Mouse (Mus musculus) heart, embryonic 11.5 days (tissue): ENCODE measurements around the gene Chml. TPM values are rescaled to one million over a fixed set of nuclear protein-coding genes. Genes with fewer than 3 reads are reported as not detected.

ENCODE experiments used
- ATAC-seq: fragments of 200-750 bp; cut with Nextera tagmentation; replicated peaks from 2 replicates; pipeline ENCODE4 v1.8.0; 2017; ENCODE audit warnings: moderate library complexity; ENCODE audit not compliant: insufficient number of reproducible peaks, low FRiP score, low TSS enrichment
- H3K27ac ChIP-seq: fragments of 300-500 bp; sonication (generic); 2 replicates; pipeline ENCODE4 v1.5.1; 2014; ENCODE audit warnings: mild to moderate bottlenecking, low read depth, low read length
- H3K27me3 ChIP-seq: fragments of 300-500 bp; sonication (generic); 2 replicates; pipeline ENCODE4 v1.6.1; 2014; ENCODE audit warnings: mild to moderate bottlenecking, low read length, mixed read lengths; ENCODE audit not compliant: control insufficient read depth, insufficient read depth
- H3K36me3 ChIP-seq: fragments of 300-500 bp; sonication (generic); 2 replicates; pipeline ENCODE4 v1.6.1; 2014; ENCODE audit warnings: mild to moderate bottlenecking, low read length, moderate library complexity, mixed read lengths; ENCODE audit not compliant: control insufficient read depth, insufficient read depth
- H3K4me1 ChIP-seq: fragments of 300-500 bp; sonication (generic); 2 replicates; pipeline ENCODE4 v1.6.1; 2014; ENCODE audit warnings: low read length; ENCODE audit not compliant: control insufficient read depth, insufficient read depth
- H3K4me2 ChIP-seq: fragments of 300-500 bp; sonication (generic); 2 replicates; pipeline ENCODE4 v1.6.1; 2014; ENCODE audit warnings: mild to moderate bottlenecking, moderate library complexity
- H3K4me3 ChIP-seq: fragments of 300-500 bp; sonication (generic); 2 replicates; pipeline ENCODE4 v1.5.1; 2014; ENCODE audit warnings: low read depth, low read length
- H3K9ac ChIP-seq: fragments of 300-500 bp; sonication (generic); 2 replicates; pipeline ENCODE4 v1.6.1; 2014; ENCODE audit warnings: mild to moderate bottlenecking, low read depth, low read length, moderate library complexity
- H3K9me3 ChIP-seq: fragments of 300-500 bp; sonication (generic); replicated peaks from 2 replicates; pipeline ENCODE4 v1.6.1; 2016; ENCODE audit warnings: low read length; ENCODE audit not compliant: control insufficient read depth
- WGBS: fragments of 180-500 bp; shearing (Covaris S2); extraction: QIAGEN DNeasy Blood & Tissue Kit; methylation state at CpG from one replicate; pipeline ENCODE4 v1.1.7; 2014; ENCODE audit not compliant: insufficient replicate concordance; 5-methylcytosine and 5-hydroxymethylcytosine counted together
- polyA plus RNA-seq: library from polyadenylated mRNA; unstranded; fragments of >200 nt; fragmentation: Nextera tagmentation; extraction: Ambion mirVana; gene quantifications from 2 replicates; pipeline ENCODE4 v1.2.1, GENCODE M21; 2014

Chml gene
- polyA plus RNA-seq, 1 experiment from 2014 or later, result 6.8 TPM

DNA sequence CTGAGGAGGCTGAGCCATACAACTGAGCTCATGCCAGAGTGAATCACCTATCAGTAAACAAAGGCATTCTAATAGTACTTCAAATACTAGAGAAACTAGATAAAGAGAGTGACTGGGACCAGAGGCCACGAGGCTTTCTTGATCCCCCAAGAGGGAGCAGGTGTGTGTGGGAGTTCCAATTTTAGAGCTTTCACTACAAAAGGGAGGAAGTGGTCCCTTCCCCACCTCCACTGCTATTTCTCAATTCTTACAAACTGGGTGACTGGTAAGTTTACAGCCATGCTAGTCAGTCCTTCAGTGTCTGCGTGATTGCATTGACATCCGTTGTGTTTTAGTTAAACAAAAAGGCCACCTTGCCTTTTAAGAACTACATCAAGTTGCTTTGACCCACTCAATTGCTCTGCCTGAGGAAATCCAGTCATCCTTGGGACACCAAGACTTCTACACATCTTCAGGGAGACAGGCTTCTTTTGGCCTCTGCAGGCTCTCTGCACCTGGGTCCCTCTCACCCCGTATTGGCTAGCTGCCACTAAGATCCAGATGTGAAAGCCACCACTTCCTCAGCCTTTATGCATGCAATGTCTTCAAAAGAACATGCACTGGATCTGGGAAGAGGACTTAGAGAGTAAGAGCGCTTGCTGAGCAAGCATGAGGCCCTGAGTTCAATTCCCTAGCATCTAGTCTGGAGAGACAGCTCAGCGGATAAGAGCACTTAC, 52.1 kb downstream of the Chml start:
- Histone ChIP-seq H3K27ac (no peak overlapping the region), H3K9ac (no peak overlapping the region), H3K9me3 (no peaks in the 10 kb centered on the region), H3K4me2 (no peak overlapping the region), H3K36me3 (no peaks in the 10 kb centered on the region), H3K4me3 (no peak overlapping the region), H3K27me3 (peaks cover 3% of the 10 kb centered on the region; the same call in 1 of the 2 replicates), H3K4me1 (no peaks in the 10 kb centered on the region)
- ATAC-seq, result no peak
- WGBS, result 72% methylated on average over 6 of the region's 6 CpGs

DNA sequence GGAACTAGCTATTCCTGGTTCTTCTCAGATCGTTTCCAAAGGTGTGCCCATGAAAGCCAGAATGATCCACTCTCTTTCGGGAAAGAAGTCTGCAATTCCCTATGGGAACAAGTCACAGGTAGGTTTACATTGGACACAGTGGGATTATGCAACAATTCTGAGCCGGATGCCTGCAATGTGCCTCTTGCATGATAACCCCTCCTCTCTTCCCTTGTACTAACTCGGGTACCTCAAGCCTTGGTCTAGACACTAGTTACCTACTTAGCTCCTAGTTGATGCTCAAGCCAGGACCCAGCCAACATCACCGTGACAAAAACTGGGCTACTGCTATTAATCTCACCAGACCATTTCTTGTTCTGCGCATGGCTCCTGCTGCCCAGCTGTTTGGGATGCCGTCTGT, 53.6 kb downstream of the Chml start:
- Histone ChIP-seq H3K9ac (no peak overlapping the region), H3K36me3 (no peaks in the 10 kb centered on the region), H3K9me3 (no peaks in the 10 kb centered on the region), H3K4me1 (no peaks in the 10 kb centered on the region), H3K4me3 (no peak overlapping the region), H3K4me2 (no peak overlapping the region), H3K27me3 (peaks cover 3% of the 10 kb centered on the region; the same call in 1 of the 2 replicates), H3K27ac (no peak overlapping the region)
- ATAC-seq, result no peak
- 82% methylated on average over 7 of the region's 7 CpGs for WGBS

DNA sequence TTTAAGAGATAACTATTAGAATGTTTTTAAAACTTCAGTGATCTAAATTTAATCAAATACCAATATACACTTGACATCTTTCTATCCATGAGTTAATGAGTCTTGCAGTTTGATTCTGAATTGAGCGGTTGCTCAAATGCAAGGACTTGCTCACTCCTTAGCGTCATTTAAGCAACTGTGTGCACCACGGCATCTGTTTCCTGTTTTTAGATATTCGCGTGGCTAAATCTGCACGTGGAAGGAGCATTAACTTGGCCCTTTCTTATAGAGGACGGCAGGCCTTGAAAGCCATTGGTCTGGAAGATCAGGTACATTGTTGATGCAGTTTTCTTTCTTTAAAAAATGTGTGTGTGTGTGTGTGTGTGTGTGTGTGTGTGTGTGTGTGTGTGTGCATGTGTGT, 55.0 kb downstream of the Chml start:
- H3K9ac ChIP-seq, result no peak overlapping the region
- no peak overlapping the region for H3K4me2 ChIP-seq
- H3K4me3 ChIP-seq, result no peak overlapping the region
- H3K27ac ChIP-seq, result no peak overlapping the region
- H3K27me3 ChIP-seq, result peaks cover 3% of the 10 kb centered on the region; the same call in 1 of the 2 replicates
- H3K4me1 ChIP-seq, result no peaks in the 10 kb centered on the region
- no peaks in the 10 kb centered on the region for H3K9me3 ChIP-seq
- WGBS, result 76% methylated on average over 7 of the region's 7 CpGs
- ATAC-seq, result no peak
- no peaks in the 10 kb centered on the region for H3K36me3 ChIP-seq

DNA sequence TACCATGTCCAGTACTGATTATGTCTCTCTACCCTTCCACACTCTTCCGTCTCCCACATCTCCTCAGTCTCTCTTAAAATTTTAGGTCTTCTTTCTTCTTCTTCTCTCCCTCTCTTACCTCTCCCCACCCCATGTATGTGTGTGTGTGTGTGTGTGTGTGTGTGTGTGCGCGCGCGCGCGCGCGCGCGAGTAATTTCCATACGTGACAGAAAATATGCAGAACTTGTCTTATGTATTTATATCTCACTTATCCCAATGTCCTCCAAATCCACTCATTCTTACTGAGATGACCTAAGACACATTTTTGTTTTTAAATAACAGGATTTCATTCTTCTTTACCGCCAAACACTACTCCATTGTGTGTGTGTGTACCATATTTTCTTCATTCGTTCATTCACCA, 60.2 kb downstream of the Chml start:
- no peak overlapping the region for H3K4me2 ChIP-seq
- H3K9me3 ChIP-seq, result no peaks in the 10 kb centered on the region
- no peak overlapping the region for H3K27ac ChIP-seq
- no peak overlapping the region for H3K4me3 ChIP-seq
- no peaks in the 10 kb centered on the region for H3K36me3 ChIP-seq
- peaks cover 3% of the 10 kb centered on the region; the same call in 1 of the 2 replicates for H3K27me3 ChIP-seq
- ATAC-seq, result no peak
- no peak overlapping the region for H3K9ac ChIP-seq
- 95% methylated on average over 14 of the region's 14 CpGs for WGBS
- no peaks in the 10 kb centered on the region for H3K4me1 ChIP-seq

Other genes starting within 250 kb of the Chml start
- 0.57 and 0.65 TPM in 2 replicates for gene Rgs7, start 200.4 kb downstream of the Chml start, polyA plus RNA-seq
- 0.09 TPM in 1 of 2 replicates, not detected in the other for gene Kmo, start 72.5 kb downstream of the Chml start, polyA plus RNA-seq
- 206 and 229 TPM in 2 replicates for gene Fh1, start 67.3 kb downstream of the Chml start, polyA plus RNA-seq
- 12.5 and 15.0 TPM in 2 replicates for gene Opn3, start 125 bp downstream of the Chml start, polyA plus RNA-seq
- gene Wdr64, start 5.7 kb upstream of the Chml start, polyA plus RNA-seq, result not detected in 2 replicates
- 53.0 and 60.3 TPM in 2 replicates for gene Exo1, start 187.7 kb upstream of the Chml start, polyA plus RNA-seq
- gene Gm38100, start 227.4 kb upstream of the Chml start, polyA plus RNA-seq, result not detected in 2 replicates